15 mouse cellular contexts compared by ENCODE assay signal in genomic region chr2:11364111-11364510, GRCm38 (mm10).
"Had no signal": no experiment of that assay in that cellular context is flagged by ENCODE, and none has a peak within 500 bp of the region (broad histone marks: within the 10 kb centered on the region; RNA-seq: fewer than 3 reads in every experiment).

No protein-coding gene starts in this region.

- H3K4me1 ChIP-seq: midbrain, embryonic 10.5 days; neural tube, embryonic 12.5 days; stomach, embryonic 15.5 days had no signal

- H3K27ac ChIP-seq: midbrain, embryonic 10.5 days; midbrain, embryonic 12.5 days; neural tube, embryonic 12.5 days; stomach, embryonic 15.5 days; stomach, postnatal 0 days had no signal

- DNase-seq: lung, adult 18-20 months; lung, embryonic 14.5 days; lung, postnatal 10 days; lung, postnatal 4 days; midbrain, embryonic 14.5 days; right cerebral cortex, postnatal 14 days; thymus, adult 2 months; thymus, postnatal 25 days; thymus, postnatal 4 days had no signal

- H3K9me3 ChIP-seq: midbrain, embryonic 10.5 days; midbrain, embryonic 12.5 days; neural tube, embryonic 12.5 days; stomach, embryonic 15.5 days had no signal

- H3K4me2 ChIP-seq: lung, embryonic 14.5 days; midbrain, embryonic 12.5 days; neural tube, embryonic 12.5 days; stomach, embryonic 15.5 days had no signal

- H3K9ac ChIP-seq: lung, embryonic 14.5 days; midbrain, embryonic 12.5 days; neural tube, embryonic 12.5 days; stomach, embryonic 15.5 days had no signal

- H3K27me3 ChIP-seq: midbrain, embryonic 12.5 days; neural tube, embryonic 12.5 days; stomach, embryonic 15.5 days had no signal

- H3K36me3 ChIP-seq: midbrain, embryonic 10.5 days; midbrain, embryonic 12.5 days; neural tube, embryonic 12.5 days; stomach, embryonic 15.5 days had no signal

- ATAC-seq: midbrain, embryonic 16.5 days had no signal

- H3K4me3 ChIP-seq: midbrain, embryonic 10.5 days; midbrain, embryonic 12.5 days; neural tube, embryonic 12.5 days; stomach, embryonic 15.5 days had no signal
